Mouse (Mus musculus) G1E (cell line): Measurements from ENCODE around the gene Zbtb44.

Experiments used
- CTCF ChIP-seq: IDR thresholded peaks from 2 replicates; pipeline ENCODE4 v1.5.1; 2012; ENCODE audit warnings: low read depth, low read length, inconsistent platforms, mixed read lengths
- GATA1 ChIP-seq: IDR thresholded peaks from 2 replicates; pipeline ENCODE4 v1.6.1; 2012; ENCODE audit warnings: borderline replicate concordance, low read length, inconsistent platforms, mixed read lengths
- TAL1 ChIP-seq: conservative IDR thresholded peaks from 2 replicates; pipeline ENCODE4 v1.6.1; 2012; ENCODE audit warnings: low read depth, low read length, inconsistent platforms, mixed read lengths

DNA sequence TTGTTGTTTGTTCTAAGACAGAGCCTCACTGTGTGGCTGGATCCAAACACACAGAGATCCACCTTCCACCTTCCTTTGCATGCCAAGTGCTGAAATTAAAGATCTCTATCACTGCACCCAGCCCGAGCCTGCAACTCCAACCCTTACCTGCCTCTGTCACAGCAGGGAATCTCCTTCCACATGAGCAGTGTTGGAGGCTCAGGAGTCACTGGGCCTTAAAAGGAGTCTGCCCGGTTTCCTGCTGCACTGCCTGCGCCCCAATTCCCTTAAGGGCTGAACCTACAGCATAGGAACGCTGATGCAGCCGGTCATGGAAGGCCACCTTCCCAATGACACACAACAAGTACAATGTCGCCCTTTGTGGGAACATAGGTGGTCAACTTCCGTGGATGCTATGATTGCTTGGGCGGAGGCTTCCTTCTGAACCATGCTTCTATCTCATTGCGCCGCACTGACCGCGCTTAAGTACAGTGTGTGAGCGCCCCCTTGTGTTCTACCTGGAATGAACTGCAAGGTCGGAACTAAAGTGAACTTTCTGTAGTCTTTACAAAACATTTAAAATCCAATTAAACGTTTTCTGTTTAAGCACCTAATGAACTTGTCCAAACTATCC is 51.7 kb downstream of the Zbtb44 start:
- TF ChIP-seq TAL1: no peak
- 0 out of 2 replicates have a peak, but pooled peaks have one; percentile 51 for TF ChIP-seq CTCF
- no peak for TF ChIP-seq GATA1
